Mouse (Mus musculus): ENCODE measurements around the gene Tubg2.

- TF ChIP-seq MXI1 (IDR thresholded peaks at IDR 0.05; ENCODE audit: low read depth, low read length), result 0 out of 2 replicates have a peak, but pooled peaks have one; percentile 50
- no peak for TF ChIP-seq POLR2A (IDR thresholded peaks at IDR 0.05; ENCODE audit: low read depth, low read length)
- TF ChIP-seq MAX (IDR thresholded peaks at IDR 0.05; ENCODE audit: low read length), result no peak
- no peak for TF ChIP-seq GABPA (IDR thresholded peaks at IDR 0.05; ENCODE audit: insufficient replicate concordance, low read depth, low read length)
- no peak for TF ChIP-seq CTCF (conservative IDR thresholded peaks at IDR 0.05 in 1 of 2, IDR thresholded peaks at IDR 0.05 in 1 of 2; ENCODE audit: low read depth in 2 of 2, low read length in 2 of 2)
- no peak for TF ChIP-seq MAFK (IDR thresholded peaks at IDR 0.05; ENCODE audit: insufficient replicate concordance, low read length)
- TF ChIP-seq NRF1 (IDR thresholded peaks at IDR 0.05; ENCODE audit: low read depth, low read length), result no peak
- no peak for TF ChIP-seq ETS1 (conservative IDR thresholded peaks at IDR 0.05; ENCODE audit: low read depth, low read length)
- TF ChIP-seq CHD2 (IDR thresholded peaks at IDR 0.05; ENCODE audit: low read length), result no peak
- TF ChIP-seq ZNF384 (IDR thresholded peaks at IDR 0.05; ENCODE audit: low read depth, low read length), result no peak
- no peak for TF ChIP-seq USF2 (conservative IDR thresholded peaks at IDR 0.05; ENCODE audit: low read depth, low read length)
- TF ChIP-seq MAZ (IDR thresholded peaks at IDR 0.05; ENCODE audit: low read depth, low read length), result no peak
- 0 out of 2 replicates have a peak, but pooled peaks have one; percentile 11 for TF ChIP-seq BHLHE40 (IDR thresholded peaks at IDR 0.05; ENCODE audit: low read depth, low read length)
These were observed 14.7 kb downstream of the Tubg2 start, which contains the start of gene Cntnap1 for GRCm38 (mm10) chr11:101170354-101170810.

Measured in CH12.LX (cell line).